8 mouse cellular contexts compared by ENCODE assay signal in the genomic region with DNA sequence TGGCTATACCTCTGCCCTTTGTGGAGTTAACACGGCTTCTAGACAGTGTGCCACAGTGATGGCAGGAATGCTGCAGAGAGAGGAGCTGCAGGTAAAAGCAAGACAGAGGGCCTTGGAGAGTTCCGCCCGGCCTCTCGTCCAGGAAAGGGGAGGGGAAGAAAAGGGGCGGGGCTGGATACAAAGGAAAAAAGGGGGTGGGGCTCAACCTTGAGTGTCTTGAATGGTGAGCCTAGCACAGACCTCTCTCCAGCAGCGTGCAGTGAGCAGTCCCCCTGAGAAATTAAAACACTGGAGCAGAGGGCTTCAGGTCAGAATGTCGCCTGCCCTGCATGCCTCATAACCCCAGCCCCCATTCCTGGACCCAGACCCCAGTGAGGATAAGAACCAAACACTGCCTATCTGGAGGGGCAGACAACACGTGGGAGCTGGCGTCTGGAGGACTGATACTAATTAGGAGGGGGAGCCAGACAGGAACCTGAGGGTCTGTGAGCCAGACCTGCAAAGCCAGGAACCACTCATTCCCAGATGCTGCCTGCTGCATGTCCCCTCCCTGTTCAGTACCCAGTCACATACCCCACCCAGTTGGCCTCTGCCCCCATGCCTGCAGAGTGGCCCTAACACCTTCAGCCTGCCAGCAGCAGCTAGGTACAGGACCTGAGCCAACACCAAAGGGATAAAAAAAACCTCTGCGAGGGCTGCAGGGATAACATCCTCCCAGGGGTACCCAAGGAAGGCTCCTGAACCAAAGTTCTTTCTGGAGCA. TPM values are rescaled to one million over a fixed set of nuclear protein-coding genes. Genes with fewer than 3 reads are reported as not detected.
DNase-seq lines count a peak whose midpoint lies in the region; ATAC-seq and TF ChIP-seq lines count a peak whose summit lies in the region.

No protein-coding gene starts in this region.

- TF ChIP-seq POLR2A in kidney, adult 2 months (IDR thresholded peaks at IDR 0.05; ENCODE audit: low read depth, low read length), result no peak

- ATAC-seq in kidney, embryonic 14.5 days (ENCODE audit: low FRiP score, low TSS enrichment), result peak; percentile 85
- ATAC-seq in intestine, embryonic 16.5 days, result peak; percentile 89
- peak; percentile 60; the same call in 1 of the 2 replicates for ATAC-seq in midbrain, embryonic 16.5 days

- no peaks in the 10 kb centered on the region for H3K27me3 ChIP-seq in kidney, embryonic 14.5 days (ENCODE audit: control insufficient read depth, insufficient read depth, low read length)
- no peaks in the 10 kb centered on the region for H3K27me3 ChIP-seq in kidney, adult 2 months (replicated peaks; ENCODE audit: control insufficient read depth, insufficient read depth, low read length)
- H3K27me3 ChIP-seq in intestine, embryonic 16.5 days (replicated peaks; ENCODE audit: control insufficient read depth, insufficient read depth, low read length), result no peaks in the 10 kb centered on the region
- no peaks in the 10 kb centered on the region for H3K27me3 ChIP-seq in midbrain, embryonic 16.5 days (ENCODE audit: control insufficient read depth, insufficient read depth, low read depth, low read length)

- no peaks in the 10 kb centered on the region for H3K9me3 ChIP-seq in kidney, embryonic 14.5 days (ENCODE audit: control insufficient read depth, low read length)
- H3K9me3 ChIP-seq in intestine, embryonic 16.5 days (ENCODE audit: control insufficient read depth, low read length), result no peaks in the 10 kb centered on the region
- no peaks in the 10 kb centered on the region for H3K9me3 ChIP-seq in midbrain, embryonic 16.5 days (replicated peaks; ENCODE audit: control insufficient read depth, low read length, poor library complexity, severe bottlenecking)

- H3K27ac ChIP-seq in kidney, embryonic 14.5 days (ENCODE audit: low read depth, low read length), result no peak overlapping the region; the same call in 1 of the 2 replicates
- no peak overlapping the region for H3K27ac ChIP-seq in kidney, adult 2 months (ENCODE audit: insufficient read depth, low read depth, low read length)
- no peak overlapping the region for H3K27ac ChIP-seq in intestine, embryonic 16.5 days (ENCODE audit: low read length)
- H3K27ac ChIP-seq in midbrain, embryonic 16.5 days (ENCODE audit: low read length), result no peak overlapping the region

- no peak overlapping the region for H3K4me3 ChIP-seq in kidney, embryonic 14.5 days (ENCODE audit: low read length)
- no peak overlapping the region for H3K4me3 ChIP-seq in kidney, adult 2 months (ENCODE audit: insufficient read depth, low read depth, low read length)
- no peak overlapping the region for H3K4me3 ChIP-seq in intestine, embryonic 16.5 days (ENCODE audit: low read length)
- no peak overlapping the region for H3K4me3 ChIP-seq in midbrain, embryonic 16.5 days (ENCODE audit: low read depth, low read length)

- H3K4me1 ChIP-seq in kidney, embryonic 14.5 days (ENCODE audit: control insufficient read depth, insufficient read depth, low read length), result peaks cover 14% of the 10 kb centered on the region
- no peaks in the 10 kb centered on the region for H3K4me1 ChIP-seq in kidney, adult 2 months (ENCODE audit: control insufficient read depth, insufficient read depth, low read length)
- peaks cover 11% of the 10 kb centered on the region for H3K4me1 ChIP-seq in intestine, embryonic 16.5 days (ENCODE audit: control insufficient read depth, insufficient read depth, low read length)
- H3K4me1 ChIP-seq in midbrain, embryonic 16.5 days (ENCODE audit: control insufficient read depth, insufficient read depth, low read length), result no peaks in the 10 kb centered on the region

- no peak for DNase-seq in kidney, adult 2 months
- peak; percentile 85 for DNase-seq in forelimb bud, embryonic 11.5 days (ENCODE audit: low read depth, low spot score)
- no peak for DNase-seq in layer of hippocampus, postnatal 36 days
- no peak for DNase-seq in thymus, postnatal 36 days
- DNase-seq in spleen, postnatal 10 days (ENCODE audit: low spot score in 2 of 2), result no peak

- WGBS in kidney, embryonic 14.5 days, result 2% methylated on average over 9 of the region's 10 CpGs
- WGBS in kidney, adult 2 months, result 7% methylated on average over 10 of the region's 10 CpGs
- 6% methylated on average over 10 of the region's 10 CpGs for WGBS in intestine, embryonic 16.5 days
- WGBS in midbrain, embryonic 16.5 days, result 7% methylated on average over 9 of the region's 10 CpGs

- no peak for TF ChIP-seq CTCF in kidney, adult 2 months (conservative IDR thresholded peaks at IDR 0.05; ENCODE audit: insufficient read depth, insufficient read length, low read depth, low read length)

- H3K4me2 ChIP-seq in kidney, embryonic 14.5 days (replicated peaks; ENCODE audit: low read depth, low read length), result peak overlapping the region; percentile 30
- H3K4me2 ChIP-seq in intestine, embryonic 16.5 days (ENCODE audit: low read depth, low read length), result no peak overlapping the region
- H3K4me2 ChIP-seq in midbrain, embryonic 16.5 days (ENCODE audit: low read length), result no peak overlapping the region

- no peak overlapping the region for H3K9ac ChIP-seq in kidney, embryonic 14.5 days (ENCODE audit: low read depth, low read length)
- peak overlapping the region; percentile 44; the same call in 1 of the 2 replicates for H3K9ac ChIP-seq in intestine, embryonic 16.5 days (ENCODE audit: low read depth, low read length)
- no peak overlapping the region for H3K9ac ChIP-seq in midbrain, embryonic 16.5 days (ENCODE audit: low read depth, low read length)

- H3K36me3 ChIP-seq in kidney, embryonic 14.5 days (ENCODE audit: control insufficient read depth, insufficient read depth, low read length), result no peaks in the 10 kb centered on the region
- no peaks in the 10 kb centered on the region for H3K36me3 ChIP-seq in kidney, adult 2 months (ENCODE audit: control insufficient read depth, insufficient read depth, low read length)
- no peaks in the 10 kb centered on the region for H3K36me3 ChIP-seq in intestine, embryonic 16.5 days (ENCODE audit: control insufficient read depth, insufficient read depth, low read length)
- H3K36me3 ChIP-seq in midbrain, embryonic 16.5 days (ENCODE audit: control insufficient read depth, insufficient read depth, low read length), result no peaks in the 10 kb centered on the region

RNA-seq across cellular contexts. Expression of gene Gpc1, which starts 40.2 kb away (rescaled TPM):
- 46.1 and 55.6 TPM in 2 replicates for polyA plus RNA-seq in kidney, embryonic 14.5 days (2014; fragmentation: Nextera tagmentation; extraction: Ambion mirVana)
- polyA plus RNA-seq in kidney, adult 2 months (2012; rRNA removed), result 21.8 and 24.0 TPM in 2 replicates
- 24.9 and 25.0 TPM in 2 replicates for polyA plus RNA-seq in intestine, embryonic 16.5 days (2015; fragmentation: Nextera tagmentation; extraction: Ambion mirVana)
- polyA plus RNA-seq in midbrain, embryonic 16.5 days (2015; fragmentation: Nextera tagmentation; extraction: Ambion mirVana), result 49.3 and 54.6 TPM in 2 replicates
- total RNA-seq in layer of hippocampus, postnatal 36 days (2021), result 100 to 1,000 TPM; 147 to 157 TPM
